Mouse (Mus musculus): ENCODE data around the gene Parp6.

Parp6 gene

DNA sequence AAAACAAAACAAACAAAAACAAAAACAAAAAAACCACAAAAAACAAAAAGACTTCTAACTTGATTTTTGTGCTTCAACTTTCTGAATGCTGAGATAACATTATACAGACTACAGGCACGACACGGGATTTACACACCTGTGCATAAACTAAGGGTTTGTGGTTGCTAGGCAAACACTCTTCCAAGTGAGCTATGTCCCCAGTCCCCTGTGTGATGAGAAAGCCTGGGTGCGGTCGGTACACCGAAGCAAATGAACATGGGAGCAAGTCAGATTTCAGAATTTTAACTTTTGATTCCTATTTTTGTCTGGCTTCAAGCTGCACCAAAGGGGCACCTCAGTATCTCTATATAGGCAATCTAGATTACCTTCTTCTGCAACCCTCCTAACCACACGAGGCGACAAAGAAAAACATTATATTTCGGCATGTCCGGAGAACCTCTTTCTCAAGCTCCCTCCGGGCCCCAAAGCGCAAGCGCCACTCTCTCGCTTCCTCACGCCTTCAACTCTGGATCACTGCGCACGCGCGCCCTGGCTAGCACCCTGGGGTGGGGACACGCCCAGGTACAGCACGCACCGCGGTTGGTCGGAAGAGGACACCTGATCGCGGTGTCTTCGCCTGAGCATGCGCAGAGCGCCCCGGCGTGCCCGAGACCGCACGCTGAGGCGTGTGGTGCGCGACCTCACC lies at the start of gene Parp6:
TSS of gene Parp6 (plus strand) at position 663 of the 685 bp plus-strand sequence.
- peak; percentile 96 for DNase-seq (ENCODE audit: extremely low read depth, low read depth)

- DNase-seq (ENCODE audit: extremely low read depth, low read depth) = no peak
Observed at GRCm38 (mm10) chr9:59571852-59572251, 45.2 kb upstream of the Parp6 start.

DNA sequence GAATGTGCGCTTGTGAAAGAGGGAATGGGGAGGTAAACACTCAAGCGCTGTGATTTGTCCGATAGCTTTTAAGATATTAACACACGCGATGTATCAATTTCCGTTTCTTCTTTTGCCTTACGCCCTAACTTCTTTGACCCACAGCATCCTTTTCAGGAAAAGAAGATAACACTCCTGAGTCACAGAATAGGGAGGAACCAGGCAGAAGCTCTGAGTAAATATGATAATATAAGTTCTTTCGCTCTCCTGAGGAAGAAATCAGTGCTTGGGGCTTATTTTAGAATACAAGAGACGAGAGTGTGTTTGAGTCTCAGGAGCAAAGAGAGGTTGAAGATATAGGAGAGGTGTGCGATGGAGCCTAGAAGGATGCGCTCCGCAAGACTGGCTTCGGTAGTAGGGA lies 39.7 kb upstream of the Parp6 start:
- DNase-seq (ENCODE audit: extremely low read depth, low read depth) = no peak

DNA sequence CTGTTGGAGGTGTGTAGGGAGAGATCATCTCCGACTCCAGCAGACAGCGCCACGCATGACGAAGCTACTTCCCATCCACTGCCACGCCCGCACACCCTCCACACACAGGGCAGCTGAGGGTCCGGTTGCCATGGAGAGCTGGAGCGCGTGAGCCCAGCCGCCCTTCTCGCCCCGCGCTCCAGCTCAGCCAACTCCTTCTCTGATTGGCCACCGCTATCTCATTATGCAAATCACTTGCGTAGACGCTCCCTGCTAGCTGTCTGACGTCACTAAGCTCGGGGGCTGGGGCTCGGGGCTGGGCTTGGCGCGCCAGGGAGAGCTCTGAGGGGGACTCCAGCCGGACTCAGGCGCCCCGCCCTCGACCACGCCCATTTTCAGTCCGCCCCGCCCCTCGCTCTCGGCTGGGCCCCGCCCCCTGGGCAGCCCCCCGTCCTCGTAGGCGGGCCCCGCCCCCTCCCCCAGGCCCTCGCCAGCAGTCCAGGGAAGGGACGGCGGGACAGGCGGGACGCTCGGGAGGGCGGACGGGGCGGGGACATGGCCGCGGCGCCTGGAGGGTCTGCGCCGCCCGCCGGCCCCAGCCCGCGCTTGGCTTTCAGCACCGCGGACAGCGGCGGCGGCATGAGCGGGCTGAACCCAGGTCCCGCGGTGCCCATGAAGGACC lies 39.1 kb upstream of the Parp6 start, which contains the start of gene Celf6:
TSS of gene Celf6 (plus strand) at position 74 of the 661 bp plus-strand sequence.
- DNase-seq (ENCODE audit: extremely low read depth, low read depth) = peak; percentile 89

DNA sequence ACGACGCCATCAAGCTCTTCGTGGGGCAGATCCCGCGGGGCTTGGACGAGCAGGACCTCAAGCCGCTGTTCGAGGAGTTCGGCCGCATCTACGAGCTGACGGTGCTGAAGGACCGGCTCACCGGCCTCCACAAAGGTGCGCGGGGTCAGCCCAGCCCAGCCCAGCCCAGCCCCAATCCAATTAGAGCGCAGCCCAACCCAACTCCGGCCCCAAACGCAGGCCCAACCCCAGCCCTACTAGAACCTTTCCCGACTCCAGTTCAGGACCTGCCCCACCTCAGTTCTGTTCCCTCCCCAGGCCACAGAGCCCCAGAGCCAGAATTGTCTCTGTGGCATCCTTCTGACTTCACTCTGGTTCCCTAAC lies 38.6 kb upstream of the Parp6 start:
- DNase-seq (ENCODE audit: extremely low read depth, low read depth) = no peak

GRCm38 (mm10) chr9:59584871-59585308 lies 32.2 kb upstream of the Parp6 start:
- peak; percentile 45 for DNase-seq (ENCODE audit: extremely low read depth, low read depth)

GRCm38 (mm10) chr9:59588252-59588651 lies 28.8 kb upstream of the Parp6 start:
- DNase-seq (ENCODE audit: extremely low read depth, low read depth) = no peak

DNA sequence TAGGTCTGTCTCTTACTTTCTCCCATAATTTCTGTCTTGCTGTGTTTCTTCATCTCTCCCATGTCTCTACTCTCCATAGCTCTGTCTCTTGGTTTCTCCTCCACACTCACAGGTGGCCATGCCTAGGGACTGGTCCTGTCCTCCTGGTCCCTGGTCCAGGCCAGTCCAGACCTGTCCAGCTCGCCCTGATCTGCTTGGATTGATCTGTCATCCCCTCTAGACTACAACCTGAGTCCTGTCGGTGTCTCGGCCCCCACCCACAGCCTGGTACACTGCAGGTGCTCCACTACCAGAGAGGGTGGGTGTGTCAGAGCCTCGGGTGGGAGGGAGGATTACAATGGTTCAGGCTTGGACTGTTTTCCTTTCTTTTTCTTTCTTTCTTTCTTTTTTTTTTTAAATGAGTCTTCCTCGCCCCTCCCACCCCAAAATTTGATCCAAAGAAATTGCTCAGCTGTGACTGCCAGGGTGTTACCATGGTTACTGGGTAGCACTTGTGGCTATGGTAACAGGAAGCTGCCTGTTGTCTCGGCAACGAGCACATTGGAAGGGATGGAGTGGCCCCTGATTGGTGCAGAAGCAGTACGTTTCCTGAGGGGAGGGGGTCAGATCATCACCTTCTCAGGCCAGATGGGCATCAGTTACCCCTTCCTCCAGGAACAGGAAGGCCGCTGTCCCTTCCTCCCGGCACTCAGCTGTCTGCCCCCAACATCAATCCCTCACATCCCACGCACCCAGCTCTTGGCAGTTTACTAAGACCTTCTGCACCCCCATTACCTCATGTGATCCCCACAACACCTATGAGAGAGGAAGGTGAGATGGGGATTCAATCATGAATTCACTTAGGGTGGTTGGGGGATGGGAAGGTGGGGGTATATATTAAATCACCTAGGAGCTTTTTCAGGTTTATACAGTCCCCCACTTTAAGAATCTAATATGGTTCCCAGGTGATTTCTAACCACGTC lies 28.1 kb upstream of the Parp6 start:
- no peak for DNase-seq (ENCODE audit: extremely low read depth, low read depth)

GRCm38 (mm10) chr9:59589703-59590439 lies 27.2 kb upstream of the Parp6 start:
- peak; percentile 92 for DNase-seq (ENCODE audit: extremely low read depth, low read depth)

DNA sequence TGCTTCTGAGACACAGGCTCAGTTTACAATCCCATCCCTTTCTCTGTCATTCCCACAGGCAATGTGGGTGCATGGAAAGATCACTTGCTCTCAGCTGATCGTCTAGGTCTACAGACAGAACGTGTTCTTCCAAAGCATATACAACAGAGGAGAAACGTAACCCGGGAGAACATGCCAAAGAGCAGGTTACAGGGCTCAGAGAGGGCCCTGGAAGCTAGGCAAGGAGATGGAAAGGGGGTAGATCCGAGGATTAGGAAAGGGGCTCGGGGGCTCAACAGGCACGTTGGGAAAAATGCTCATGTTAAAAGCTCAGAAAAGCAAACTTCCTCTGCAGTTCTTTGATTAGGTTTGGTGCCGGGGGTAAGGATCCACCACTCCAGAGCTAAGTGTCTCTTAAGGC lies 15.4 kb upstream of the Parp6 start:
- DNase-seq (ENCODE audit: extremely low read depth, low read depth) = no peak

DNA sequence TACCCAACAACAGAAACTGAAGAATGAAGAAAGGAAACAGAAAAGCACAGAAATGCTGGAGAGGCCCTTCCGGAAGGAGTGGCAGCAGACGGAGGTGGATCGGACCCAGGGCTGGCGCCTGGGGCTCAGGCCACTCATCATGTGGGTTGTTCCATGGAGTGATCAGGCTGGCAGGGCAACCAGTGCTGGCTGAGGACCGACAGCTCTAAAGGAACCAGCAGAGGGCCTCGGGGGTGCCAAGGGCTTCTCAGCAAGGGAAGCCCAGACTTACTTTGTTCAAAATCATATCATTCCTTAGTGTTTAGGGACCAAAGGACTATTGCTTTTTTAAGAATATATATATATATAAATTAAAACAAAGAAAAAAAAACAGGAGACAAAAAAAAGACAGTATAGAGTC lies 11.1 kb upstream of the Parp6 start:
- DNase-seq (ENCODE audit: extremely low read depth, low read depth) = no peak

DNA sequence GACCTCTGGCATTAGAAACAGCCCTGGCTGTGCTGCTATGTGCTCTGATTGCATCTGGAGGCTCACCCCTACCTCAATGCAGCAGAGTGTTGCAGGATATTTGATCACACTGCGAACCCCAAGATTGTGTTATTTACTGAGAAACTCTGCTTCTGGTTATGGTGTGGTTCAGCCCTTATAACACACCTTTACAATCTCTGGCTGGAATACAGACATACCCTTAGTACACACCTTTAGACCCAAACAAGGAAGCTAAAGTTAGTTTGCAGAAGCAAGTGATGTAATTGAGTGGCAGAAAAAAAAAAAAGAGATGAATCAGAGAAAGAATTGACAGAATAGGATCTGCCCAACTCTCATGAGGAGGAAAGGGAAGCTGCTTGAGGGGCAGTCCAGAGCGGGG lies 6.1 kb upstream of the Parp6 start:
- DNase-seq (ENCODE audit: extremely low read depth, low read depth) = no peak

DNA sequence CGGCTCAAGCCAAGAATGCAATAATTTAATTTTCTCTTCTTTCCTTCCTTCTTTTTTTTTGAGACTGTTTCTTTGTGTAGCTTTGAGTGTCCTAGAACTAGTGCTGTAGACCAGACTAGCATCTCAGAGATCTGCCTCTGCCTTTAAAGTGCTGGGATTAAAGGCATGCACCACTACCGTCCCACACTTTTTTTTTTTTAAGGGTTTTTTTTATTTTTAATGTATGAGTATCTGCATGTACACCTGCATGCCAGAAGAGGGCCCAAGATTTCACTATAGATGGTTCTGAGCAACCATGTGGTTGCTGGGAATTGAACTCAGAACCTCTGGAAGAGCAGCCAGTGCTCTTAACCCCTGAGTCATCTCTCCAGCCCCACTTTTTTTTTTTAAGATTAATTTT lies 1.3 kb upstream of the Parp6 start:
- DNase-seq (ENCODE audit: extremely low read depth, low read depth) = no peak

GRCm38 (mm10) chr9:59617307-59617973 lies 356 bp downstream of the Parp6 start:
- DNase-seq (ENCODE audit: extremely low read depth, low read depth) = peak; percentile 33

DNA sequence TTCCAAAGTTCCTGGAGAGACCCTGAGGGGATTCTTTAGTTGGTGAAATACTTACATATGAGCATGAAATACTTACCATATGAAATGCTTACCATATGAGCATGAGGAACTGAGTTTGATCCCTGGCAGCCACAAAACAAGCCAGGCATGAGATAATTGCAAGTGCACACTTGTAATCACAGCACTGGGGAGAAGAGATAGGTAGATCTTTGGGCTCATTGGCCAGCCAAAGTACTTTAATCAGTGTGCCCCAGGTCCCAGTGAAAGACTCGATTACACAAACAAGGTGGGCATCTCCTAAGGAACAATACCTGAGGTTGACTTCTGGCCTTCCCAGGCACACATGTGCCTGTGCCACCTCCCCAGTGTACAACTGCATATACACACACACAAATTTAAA lies 21.3 kb downstream of the Parp6 start:
- DNase-seq (ENCODE audit: extremely low read depth, low read depth) = no peak

- DNase-seq (ENCODE audit: extremely low read depth, low read depth) = no peak
Observed at GRCm38 (mm10) chr9:59639936-59640335, 22.9 kb downstream of the Parp6 start.

GRCm38 (mm10) chr9:59641320-59641719 lies 24.2 kb downstream of the Parp6 start:
- no peak for DNase-seq (ENCODE audit: extremely low read depth, low read depth)

GRCm38 (mm10) chr9:59649911-59650310 lies 32.8 kb downstream of the Parp6 start:
- DNase-seq (ENCODE audit: extremely low read depth, low read depth) = no peak

DNA sequence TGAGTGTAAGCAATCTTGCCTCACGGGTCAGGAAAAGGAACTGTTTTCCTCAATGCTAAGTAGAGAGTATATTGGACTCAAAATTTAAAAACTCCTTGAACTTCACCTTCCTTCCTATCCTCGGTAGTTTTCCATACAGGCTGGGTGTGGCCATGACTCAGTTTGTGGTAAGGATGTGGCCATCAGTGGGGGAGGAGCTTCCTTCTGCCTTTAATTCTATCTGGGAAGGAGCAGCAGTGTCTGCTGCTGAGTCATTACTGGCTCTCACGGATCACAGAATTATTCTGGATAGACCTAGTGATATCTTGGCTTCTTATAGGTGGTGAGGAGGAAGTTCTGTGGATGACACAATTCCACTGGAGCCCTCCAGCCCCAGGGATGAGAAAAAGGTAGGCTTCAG lies 36.3 kb downstream of the Parp6 start:
- DNase-seq (ENCODE audit: extremely low read depth, low read depth) = peak; percentile 89

DNA sequence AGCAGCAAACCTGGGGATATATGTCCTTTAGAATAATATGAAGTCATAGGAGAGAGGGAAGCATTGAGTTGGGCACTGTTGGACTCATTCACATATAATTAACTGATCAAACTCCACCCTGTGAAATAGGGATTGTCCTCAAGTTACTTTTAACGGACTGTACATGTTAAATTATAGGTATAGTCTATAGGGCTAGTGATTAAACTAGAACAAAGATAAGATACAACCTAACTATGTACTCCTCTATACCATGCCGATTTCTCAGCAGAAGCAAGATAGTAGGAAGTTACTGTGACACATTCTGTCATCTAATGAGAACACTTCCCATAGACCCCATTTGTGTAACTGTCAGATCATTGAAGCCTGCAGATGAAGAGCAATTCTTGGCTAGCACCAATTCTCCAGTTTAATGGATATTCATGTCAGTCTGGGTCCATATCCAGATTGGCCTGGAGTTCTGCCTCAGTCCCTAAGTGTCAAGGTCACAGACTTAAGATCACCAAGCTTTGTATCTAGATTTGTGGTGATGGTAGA lies 37.4 kb downstream of the Parp6 start:
- DNase-seq (ENCODE audit: extremely low read depth, low read depth) = no peak
